Mouse (Mus musculus) hindbrain, embryonic 16.5 days (tissue): ENCODE measurements around the gene Rab33b. TPM values are rescaled to one million over a fixed set of nuclear protein-coding genes. Genes with fewer than 3 reads are reported as not detected.

Source experiments
- ATAC-seq: fragments of 200-750 bp; cut with Nextera tagmentation; 2 replicates; pipeline ENCODE4 v1.8.0; 2017; ENCODE audit warnings: moderate TSS enrichment, moderate library complexity
- H3K27ac ChIP-seq: fragments of 300-500 bp; sonication (generic); 2 replicates; pipeline ENCODE4 v1.5.1; 2014; ENCODE audit warnings: low read depth, mild to moderate bottlenecking, control low read depth, low read length, moderate library complexity
- H3K27me3 ChIP-seq: fragments of 300-500 bp; sonication (generic); replicated peaks from 2 replicates; pipeline ENCODE4 v1.6.1; 2014; ENCODE audit warnings: low read length; ENCODE audit not compliant: control insufficient read depth, insufficient read depth
- H3K36me3 ChIP-seq: fragments of 300-500 bp; sonication (generic); 2 replicates; pipeline ENCODE4 v1.6.1; 2014; ENCODE audit warnings: mild to moderate bottlenecking, low read length, moderate library complexity, mixed read lengths; ENCODE audit not compliant: control insufficient read depth, insufficient read depth
- H3K4me1 ChIP-seq: fragments of 300-500 bp; sonication (generic); 2 replicates; pipeline ENCODE4 v1.6.1; 2014; ENCODE audit warnings: low read depth, low read length; ENCODE audit not compliant: control insufficient read depth, insufficient read depth
- H3K4me2 ChIP-seq: fragments of 300-500 bp; sonication (generic); 2 replicates; pipeline ENCODE4 v1.6.1; 2014; ENCODE audit warnings: mild to moderate bottlenecking, low read length, control low read depth, moderate library complexity
- H3K4me3 ChIP-seq: fragments of 300-500 bp; sonication (generic); 2 replicates; pipeline ENCODE4 v1.5.1; 2014; ENCODE audit warnings: mild to moderate bottlenecking, low read length, control low read depth, moderate library complexity
- H3K9ac ChIP-seq: fragments of 300-500 bp; sonication (generic); 2 replicates; pipeline ENCODE4 v1.6.1; 2014; ENCODE audit warnings: low read depth, mild to moderate bottlenecking, control low read depth, low read length, moderate library complexity
- H3K9me3 ChIP-seq: fragments of 300-500 bp; sonication (generic); 2 replicates; pipeline ENCODE4 v1.6.1; 2014; ENCODE audit warnings: mild to moderate bottlenecking, low read length, moderate library complexity; ENCODE audit not compliant: control insufficient read depth
- WGBS: fragments of 180-500 bp; shearing (Covaris S2); extraction: QIAGEN DNeasy Blood & Tissue Kit; methylation state at CpG from one replicate; pipeline ENCODE4 v1.1.7; 2014; 5-methylcytosine and 5-hydroxymethylcytosine counted together
- polyA plus RNA-seq: library from polyadenylated mRNA; unstranded; fragments of >200 nt; fragmentation: Nextera tagmentation; extraction: Ambion mirVana; gene quantifications from 2 replicates; pipeline ENCODE4 v1.2.1, GENCODE M21; 2015

Rab33b gene
- polyA plus RNA-seq, 1 experiment from 2014 or later = 32.0 TPM

GRCm38 (mm10) chr3:51484370-51484769 is 650 bp downstream of the Rab33b start:
- Histone ChIP-seq H3K9ac (peak overlapping the region; percentile 83), H3K9me3 (no peaks in the 10 kb centered on the region), H3K4me2 (peak overlapping the region; percentile 89), H3K36me3 (peaks cover 2% of the 10 kb centered on the region; the same call in 1 of the 2 replicates), H3K4me1 (peaks cover 23% of the 10 kb centered on the region), H3K27me3 (no peaks in the 10 kb centered on the region), H3K4me3 (peak overlapping the region; percentile 88), H3K27ac (peak overlapping the region; percentile 90)
- ATAC-seq = no peak
- WGBS = under 1% methylated on average over 33 of the region's 33 CpGs

DNA sequence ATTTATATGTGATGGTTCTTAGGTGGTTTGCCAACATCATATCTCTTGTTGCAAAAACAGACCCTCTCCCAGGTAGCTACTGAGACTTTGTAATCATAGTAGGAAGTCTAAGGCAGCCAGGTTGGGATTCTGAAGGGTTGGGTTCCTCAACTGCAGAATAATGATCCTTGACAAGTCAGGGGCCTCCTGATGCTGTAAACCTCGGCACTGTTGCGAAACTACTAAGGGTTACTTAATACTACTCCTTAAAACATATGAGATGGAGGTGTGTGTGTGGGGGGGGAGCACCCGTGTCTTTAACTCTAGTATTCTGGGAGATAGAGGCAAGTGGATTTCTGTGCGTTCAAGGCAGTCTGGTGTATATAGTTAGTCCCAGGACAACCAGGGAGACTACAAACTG is 1.6 kb downstream of the Rab33b start:
- peak overlapping the region; percentile 88 for H3K4me3 ChIP-seq
- H3K27ac ChIP-seq = no peak overlapping the region
- H3K4me2 ChIP-seq = peak overlapping the region; percentile 89
- H3K36me3 ChIP-seq = peaks cover 2% of the 10 kb centered on the region; the same call in 1 of the 2 replicates
- H3K4me1 ChIP-seq = peaks cover 23% of the 10 kb centered on the region
- no peaks in the 10 kb centered on the region for H3K9me3 ChIP-seq
- H3K9ac ChIP-seq = peak overlapping the region; percentile 25; the same call in 1 of the 2 replicates
- ATAC-seq = no peak
- WGBS = 83% methylated on average over 4 of the region's 4 CpGs
- no peaks in the 10 kb centered on the region for H3K27me3 ChIP-seq

GRCm38 (mm10) chr3:51486491-51487195 is 2.9 kb downstream of the Rab33b start:
- H3K4me3 ChIP-seq = no peak overlapping the region
- H3K4me2 ChIP-seq = no peak overlapping the region
- no peak overlapping the region for H3K9ac ChIP-seq
- H3K4me1 ChIP-seq = peaks cover 23% of the 10 kb centered on the region
- WGBS = 76% methylated on average over 4 of the region's 4 CpGs
- H3K9me3 ChIP-seq = no peaks in the 10 kb centered on the region
- no peak for ATAC-seq
- H3K27me3 ChIP-seq = no peaks in the 10 kb centered on the region
- no peak overlapping the region for H3K27ac ChIP-seq
- H3K36me3 ChIP-seq = peaks cover 2% of the 10 kb centered on the region; the same call in 1 of the 2 replicates

DNA sequence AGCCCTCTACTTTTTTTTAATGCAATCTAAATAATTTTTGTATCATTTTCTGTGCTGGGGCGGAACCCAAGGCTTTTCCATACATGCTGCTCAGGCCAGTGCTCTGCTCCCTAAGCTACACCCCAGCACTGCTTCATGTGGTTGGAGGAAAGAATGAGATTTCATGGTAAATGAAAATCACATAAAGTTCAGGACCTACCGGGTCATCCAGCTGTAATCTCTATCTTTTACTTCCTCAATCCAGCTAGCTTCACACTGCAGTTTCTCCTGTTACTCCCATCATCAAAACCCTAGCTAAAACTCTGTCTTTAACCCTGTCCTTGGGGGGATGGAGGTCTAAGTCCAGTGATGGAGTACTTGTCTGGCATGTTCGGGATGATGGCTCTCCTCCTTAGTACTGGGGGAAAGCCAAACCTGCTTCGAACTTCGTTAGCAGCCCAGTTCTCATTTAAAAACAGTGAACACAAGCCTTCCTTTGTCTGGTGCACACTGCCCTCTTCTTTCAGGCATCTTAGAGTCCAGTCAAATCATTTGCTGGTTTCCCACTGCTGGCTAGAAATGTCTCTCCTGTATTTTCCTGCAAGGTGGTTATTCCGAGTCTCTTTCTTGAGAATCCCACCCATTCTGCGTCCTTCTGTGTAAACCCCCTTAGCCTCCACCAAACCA is 6.5 kb downstream of the Rab33b start:
- ATAC-seq = no peak
- no peak overlapping the region for H3K4me2 ChIP-seq
- H3K9me3 ChIP-seq = no peaks in the 10 kb centered on the region
- H3K27ac ChIP-seq = peak overlapping the region; percentile 49; the same call in 1 of the 2 replicates
- H3K4me3 ChIP-seq = no peak overlapping the region
- no peaks in the 10 kb centered on the region for H3K27me3 ChIP-seq
- H3K9ac ChIP-seq = no peak overlapping the region
- H3K36me3 ChIP-seq = peaks cover 15% of the 10 kb centered on the region
- 75% methylated on average over 7 of the region's 7 CpGs for WGBS
- H3K4me1 ChIP-seq = peaks cover 12% of the 10 kb centered on the region

DNA sequence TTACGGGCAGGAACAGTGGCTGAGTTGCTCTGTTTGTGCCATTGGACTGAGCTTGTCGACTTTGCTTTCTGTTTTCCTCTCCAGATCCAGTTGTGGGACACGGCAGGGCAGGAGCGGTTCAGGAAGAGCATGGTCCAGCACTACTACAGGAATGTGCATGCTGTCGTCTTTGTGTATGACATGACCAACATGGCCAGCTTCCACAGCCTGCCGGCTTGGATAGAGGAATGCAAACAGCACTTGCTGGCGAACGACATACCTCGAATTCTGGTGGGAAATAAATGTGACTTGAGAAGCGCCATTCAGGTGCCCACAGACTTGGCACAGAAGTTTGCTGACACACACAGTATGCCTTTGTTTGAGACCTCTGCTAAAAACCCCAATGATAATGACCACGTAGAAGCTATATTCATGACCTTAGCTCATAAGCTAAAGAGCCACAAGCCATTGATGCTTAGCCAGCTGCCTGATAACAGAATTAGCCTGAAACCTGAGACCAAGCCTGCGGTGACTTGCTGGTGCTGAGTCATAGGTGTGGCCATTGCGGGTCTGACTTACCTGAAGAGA is 9.6 kb downstream of the Rab33b start:
- Histone ChIP-seq H3K9ac (no peak overlapping the region), H3K4me1 (no peaks in the 10 kb centered on the region), H3K4me2 (no peak overlapping the region), H3K36me3 (peaks cover 17% of the 10 kb centered on the region), H3K4me3 (no peak overlapping the region), H3K9me3 (no peaks in the 10 kb centered on the region), H3K27ac (no peak overlapping the region), H3K27me3 (no peaks in the 10 kb centered on the region)
- ATAC-seq = no peak
- 90% methylated on average over 13 of the region's 13 CpGs for WGBS

DNA sequence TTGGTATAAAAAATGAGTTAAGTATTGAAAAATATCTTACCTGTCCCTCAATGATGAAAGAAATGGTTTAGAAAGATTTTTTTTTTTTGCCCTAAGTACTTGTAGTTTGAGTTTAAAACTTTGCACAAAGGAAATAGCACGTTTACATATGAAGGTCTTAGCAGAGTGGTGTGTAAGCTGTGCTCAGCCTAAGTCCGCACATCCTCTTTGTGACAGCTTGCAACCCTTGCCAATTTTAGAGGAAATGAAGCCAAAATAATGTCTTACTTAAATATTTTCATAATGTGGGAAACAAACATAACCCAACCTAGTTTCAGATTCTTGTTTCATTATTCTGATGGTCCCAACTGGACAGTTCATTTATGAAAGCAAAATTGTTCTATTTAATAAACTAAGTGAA is 10.7 kb downstream of the Rab33b start:
- H3K9me3 ChIP-seq = no peaks in the 10 kb centered on the region
- WGBS = 82% methylated on average over 2 of the region's 2 CpGs
- no peak for ATAC-seq
- H3K4me2 ChIP-seq = no peak overlapping the region
- H3K27me3 ChIP-seq = no peaks in the 10 kb centered on the region
- H3K9ac ChIP-seq = no peak overlapping the region
- H3K36me3 ChIP-seq = peaks cover 15% of the 10 kb centered on the region
- no peaks in the 10 kb centered on the region for H3K4me1 ChIP-seq
- no peak overlapping the region for H3K27ac ChIP-seq
- H3K4me3 ChIP-seq = no peak overlapping the region

- WGBS = 95% methylated on average over 9 of the region's 9 CpGs
- Histone ChIP-seq H3K4me2 (no peak overlapping the region), H3K9me3 (no peaks in the 10 kb centered on the region), H3K9ac (no peak overlapping the region), H3K27me3 (no peaks in the 10 kb centered on the region), H3K27ac (no peak overlapping the region), H3K4me1 (no peaks in the 10 kb centered on the region), H3K4me3 (no peak overlapping the region), H3K36me3 (peaks cover 15% of the 10 kb centered on the region)
- ATAC-seq = no peak
Observed at GRCm38 (mm10) chr3:51495646-51496045, 11.9 kb downstream of the Rab33b start.

DNA sequence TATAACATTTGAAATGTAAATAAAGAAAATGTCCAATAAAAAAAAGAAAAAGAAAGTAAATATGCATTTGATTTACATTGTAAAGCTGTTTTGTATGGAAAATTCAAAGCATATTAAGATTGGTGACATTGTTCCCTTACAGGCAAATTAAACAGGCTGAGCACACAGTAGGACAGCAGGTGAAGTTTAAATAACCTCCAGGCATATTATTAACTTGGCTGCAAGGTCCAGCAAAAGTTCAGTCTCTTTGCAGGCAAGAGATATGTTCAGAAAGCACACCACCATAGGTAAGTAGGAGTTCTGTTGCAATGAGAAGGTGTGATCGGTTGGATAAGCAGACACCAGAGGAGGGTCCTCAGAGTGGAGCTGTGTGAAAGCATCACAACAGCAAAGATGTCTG is 14.3 kb downstream of the Rab33b start:
- Histone ChIP-seq H3K27ac (no peak overlapping the region), H3K9me3 (no peaks in the 10 kb centered on the region), H3K27me3 (no peaks in the 10 kb centered on the region), H3K4me2 (no peak overlapping the region), H3K36me3 (peaks cover 15% of the 10 kb centered on the region), H3K9ac (no peak overlapping the region), H3K4me3 (no peak overlapping the region), H3K4me1 (no peaks in the 10 kb centered on the region)
- no peak for ATAC-seq
- WGBS = 93% methylated on average over 1 of the region's 1 CpGs

- no peak for ATAC-seq
- no peak overlapping the region for H3K9ac ChIP-seq
- H3K36me3 ChIP-seq = peaks cover 11% of the 10 kb centered on the region
- no peaks in the 10 kb centered on the region for H3K27me3 ChIP-seq
- no peaks in the 10 kb centered on the region for H3K4me1 ChIP-seq
- H3K27ac ChIP-seq = no peak overlapping the region
- no peaks in the 10 kb centered on the region for H3K9me3 ChIP-seq
- no peak overlapping the region for H3K4me2 ChIP-seq
- H3K4me3 ChIP-seq = no peak overlapping the region
- 83% methylated on average over 5 of the region's 5 CpGs for WGBS
Observed at GRCm38 (mm10) chr3:51498659-51499058, 14.9 kb downstream of the Rab33b start.
